Mouse (Mus musculus) adrenal gland, postnatal 14 days (tissue): Measurements from ENCODE around the gene Olfr1107. TPM values are rescaled to one million over a fixed set of nuclear protein-coding genes. Genes with fewer than 3 reads are reported as not detected.

Experiments used
- DNase-seq: peaks from one replicate; pipeline ENCODE4 v3.0.0; 2021; ENCODE audit warnings: mixed read lengths
- long read RNA-seq, 2 experiments: library from polyadenylated mRNA; stranded (forward); transcript quantifications; one replicate each; pipeline ENCODE4 v2.0.0; 2021
- total RNA-seq: library from RNA; stranded (reverse); gene quantifications from 2 replicates; pipeline ENCODE4 v1.2.3, GENCODE M21; 2021

The Olfr1107 gene
- not detected in 2 replicates for total RNA-seq
- long read RNA-seq, experiment 1 = 0 reads
- long read RNA-seq, experiment 2 = 0 reads

GRCm38 (mm10) chr2:87075717-87076116 is at the start of gene Olfr1107:
Gene Olfr1107 (minus strand): TSS chr2:87075817.
- no peak for DNase-seq

- DNase-seq = no peak
Measured at GRCm38 (mm10) chr2:87114467-87114866, 38.9 kb upstream of the Olfr1107 start, which contains the start of gene Olfr259. Gene Olfr259 (minus strand): TSS chr2:87114567.

- DNase-seq = no peak
Measured at GRCm38 (mm10) chr2:87095908-87096307, 20.3 kb upstream of the Olfr1107 start, which contains the start of gene Olfr1109. Gene Olfr1109 (minus strand): TSS chr2:87096008.

- DNase-seq = no peak
Measured at GRCm38 (mm10) chr2:87052173-87052572, 23.4 kb downstream of the Olfr1107 start, which contains the start of gene Olfr1106. Gene Olfr1106 (minus strand): TSS chr2:87052273.

- no peak for DNase-seq
Measured at GRCm38 (mm10) chr2:87036431-87036830, 39.2 kb downstream of the Olfr1107 start, which contains the start of gene Olfr1105. Gene Olfr1105 (minus strand): TSS chr2:87036531.

- DNase-seq = no peak
Measured at GRCm38 (mm10) chr2:87026980-87027379, 48.6 kb downstream of the Olfr1107 start, which contains the start of gene Olfr1104. Gene Olfr1104 (minus strand): TSS chr2:87027080.

Other genes with a start within 250 kb of the Olfr1107 start
- gene Olfr1095, start 224.1 kb downstream of the Olfr1107 start, total RNA-seq = not detected in 2 replicates
- gene Gm13723, start 201.0 kb downstream of the Olfr1107 start, total RNA-seq = not detected in 2 replicates
- gene Olfr1097, start 183.6 kb downstream of the Olfr1107 start, total RNA-seq = not detected in 2 replicates
- not detected in 2 replicates for gene Olfr1098, start 151.3 kb downstream of the Olfr1107 start, total RNA-seq
- not detected in 2 replicates for gene Olfr1099, start 115.1 kb downstream of the Olfr1107 start, total RNA-seq
- gene Olfr1100, start 95.9 kb downstream of the Olfr1107 start, total RNA-seq = not detected in 2 replicates
- not detected in 2 replicates for gene Olfr1101, start 84.6 kb downstream of the Olfr1107 start, total RNA-seq
- gene Olfr1102, start 77.4 kb downstream of the Olfr1107 start, total RNA-seq = not detected in 2 replicates
- not detected in 2 replicates for gene Olfr1104, start 48.7 kb downstream of the Olfr1107 start, total RNA-seq
- not detected in 2 replicates for gene Olfr1105, start 39.3 kb downstream of the Olfr1107 start, total RNA-seq
- gene Olfr1106, start 23.5 kb downstream of the Olfr1107 start, total RNA-seq = not detected in 2 replicates
- gene Olfr1109, start 20.2 kb upstream of the Olfr1107 start, total RNA-seq = not detected in 2 replicates
- not detected in 2 replicates for gene Olfr259, start 38.8 kb upstream of the Olfr1107 start, total RNA-seq
- not detected in 2 replicates for gene Olfr1110, start 64.5 kb upstream of the Olfr1107 start, total RNA-seq
- not detected in 2 replicates for gene Olfr1111, start 76.8 kb upstream of the Olfr1107 start, total RNA-seq
- not detected in 2 replicates for gene Olfr1112, start 112.0 kb upstream of the Olfr1107 start, total RNA-seq
- gene Olfr1113, start 133.2 kb upstream of the Olfr1107 start, total RNA-seq = not detected in 2 replicates
- not detected in 2 replicates for gene Olfr1115, start 172.2 kb upstream of the Olfr1107 start, total RNA-seq
- gene Olfr1116, start 191.7 kb upstream of the Olfr1107 start, total RNA-seq = not detected in 2 replicates
- gene Olfr1118, start 231.8 kb upstream of the Olfr1107 start, total RNA-seq = not detected in 2 replicates